ENCODE assay signal across 14 mouse cellular contexts in the genomic region with DNA sequence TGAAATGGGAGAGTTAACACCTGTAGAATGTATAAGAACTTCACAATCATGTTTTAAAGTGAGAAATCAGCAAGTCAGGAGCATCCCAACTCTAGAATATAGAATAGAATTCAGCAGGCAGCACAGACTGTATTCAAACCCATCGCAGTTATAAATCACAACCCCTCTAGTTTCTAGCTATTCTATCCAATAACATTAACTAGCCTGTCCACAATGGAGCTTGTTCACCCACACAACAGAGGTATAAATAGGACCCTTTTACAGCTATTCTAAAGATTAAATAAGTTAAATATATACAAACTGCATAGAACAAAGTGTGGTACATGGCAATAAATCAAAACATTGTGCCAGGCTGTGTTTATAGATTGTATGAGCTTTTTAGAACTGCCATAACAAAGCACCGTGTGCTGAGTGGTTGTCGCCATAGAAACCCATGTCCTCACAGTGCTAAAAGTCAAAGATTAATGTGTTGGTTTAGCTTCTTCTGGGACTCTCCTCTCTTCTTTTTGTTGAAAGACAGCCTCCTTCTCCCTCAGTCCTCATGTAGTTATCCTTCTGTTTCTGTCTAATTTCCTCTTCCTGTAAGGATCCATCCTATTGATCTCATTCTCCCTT.
DNase-seq lines count a peak whose midpoint lies in the region; ATAC-seq and TF ChIP-seq lines count a peak whose summit lies in the region.
"Had no signal": no experiment of that assay in that cellular context is flagged by ENCODE, and none has a peak within 500 bp of the region (broad histone marks: within the 10 kb centered on the region; RNA-seq: fewer than 3 reads in every experiment).

No protein-coding gene starts in this region.

- no peak for TF ChIP-seq CTCF in stomach, postnatal 0 days (IDR thresholded peaks at IDR 0.05; ENCODE audit: low read depth)

- TF ChIP-seq EP300 in stomach, postnatal 0 days (optimal IDR thresholded peaks at IDR 0.05), result no peak

- H3K27ac ChIP-seq in hindbrain, embryonic 11.5 days (ENCODE audit: low read depth, low read length), result no peak overlapping the region
- H3K27ac ChIP-seq in hindbrain, embryonic 10.5 days, result no peak overlapping the region
- H3K27ac ChIP-seq in stomach, embryonic 14.5 days (ENCODE audit: low read length), result no peak overlapping the region
- no peak overlapping the region for H3K27ac ChIP-seq in stomach, postnatal 0 days (replicated peaks)
- H3K27ac ChIP-seq in midbrain, embryonic 16.5 days (ENCODE audit: low read length), result peak overlapping the region; percentile 68
- H3K27ac ChIP-seq: limb, embryonic 15.5 days had no signal

- H3K4me2 ChIP-seq in hindbrain, embryonic 11.5 days (replicated peaks; ENCODE audit: low read depth, low read length), result no peak overlapping the region
- no peak overlapping the region for H3K4me2 ChIP-seq in stomach, embryonic 14.5 days (replicated peaks; ENCODE audit: low read depth, low read length)
- no peak overlapping the region for H3K4me2 ChIP-seq in stomach, postnatal 0 days (replicated peaks; ENCODE audit: low read depth)
- no peak overlapping the region for H3K4me2 ChIP-seq in midbrain, embryonic 16.5 days (ENCODE audit: low read length)
- H3K4me2 ChIP-seq: limb, embryonic 15.5 days had no signal

- H3K4me1 ChIP-seq in hindbrain, embryonic 11.5 days (replicated peaks; ENCODE audit: control insufficient read depth, insufficient read depth, low read length), result no peaks in the 10 kb centered on the region
- no peaks in the 10 kb centered on the region for H3K4me1 ChIP-seq in hindbrain, embryonic 10.5 days (replicated peaks)
- H3K4me1 ChIP-seq in stomach, embryonic 14.5 days (ENCODE audit: control insufficient read depth, insufficient read depth, low read length), result no peaks in the 10 kb centered on the region
- no peaks in the 10 kb centered on the region for H3K4me1 ChIP-seq in stomach, postnatal 0 days (replicated peaks; ENCODE audit: control insufficient read depth, insufficient read depth)
- peaks cover 7% of the 10 kb centered on the region for H3K4me1 ChIP-seq in midbrain, embryonic 16.5 days (ENCODE audit: control insufficient read depth, insufficient read depth, low read length)
- H3K4me1 ChIP-seq: limb, embryonic 15.5 days had no signal

- no peak for DNase-seq in hindbrain, embryonic 11.5 days (ENCODE audit: low spot score)
- no peak for DNase-seq in hindbrain, embryonic 10.5 days (ENCODE audit: low spot score)
- DNase-seq in stomach, postnatal 0 days (ENCODE audit: low spot score), result no peak
- no peak for DNase-seq in adrenal gland, adult 2 months
- DNase-seq in kidney, adult 8-10 months, result no peak
- DNase-seq: heart, adult 11 months; kidney, postnatal 4 days; lung, adult 18-20 months had no signal

- no peak overlapping the region for H3K4me3 ChIP-seq in hindbrain, embryonic 11.5 days (ENCODE audit: low read depth, low read length)
- no peak overlapping the region for H3K4me3 ChIP-seq in hindbrain, embryonic 10.5 days
- no peak overlapping the region for H3K4me3 ChIP-seq in stomach, embryonic 14.5 days (ENCODE audit: low read depth, low read length)
- no peak overlapping the region for H3K4me3 ChIP-seq in stomach, postnatal 0 days (ENCODE audit: low read depth, low read length)
- no peak overlapping the region for H3K4me3 ChIP-seq in midbrain, embryonic 16.5 days (ENCODE audit: low read depth, low read length)
- H3K4me3 ChIP-seq: limb, embryonic 15.5 days; myocyte had no signal

- no peak overlapping the region for H3K9ac ChIP-seq in hindbrain, embryonic 11.5 days (ENCODE audit: low read depth, low read length)
- H3K9ac ChIP-seq in stomach, embryonic 14.5 days (replicated peaks; ENCODE audit: low read depth, low read length), result no peak overlapping the region
- no peak overlapping the region for H3K9ac ChIP-seq in stomach, postnatal 0 days (ENCODE audit: low read length)
- H3K9ac ChIP-seq in midbrain, embryonic 16.5 days (ENCODE audit: low read depth, low read length), result no peak overlapping the region
- H3K9ac ChIP-seq: limb, embryonic 15.5 days had no signal

- H3K36me3 ChIP-seq in hindbrain, embryonic 11.5 days (ENCODE audit: control insufficient read depth, insufficient read depth, low read length), result no peaks in the 10 kb centered on the region
- H3K36me3 ChIP-seq in hindbrain, embryonic 10.5 days, result no peaks in the 10 kb centered on the region
- no peaks in the 10 kb centered on the region for H3K36me3 ChIP-seq in stomach, embryonic 14.5 days (ENCODE audit: control insufficient read depth, insufficient read depth, low read length)
- no peaks in the 10 kb centered on the region for H3K36me3 ChIP-seq in stomach, postnatal 0 days (ENCODE audit: control insufficient read depth, insufficient read depth, low read length)
- H3K36me3 ChIP-seq in midbrain, embryonic 16.5 days (ENCODE audit: control insufficient read depth, insufficient read depth, low read length), result no peaks in the 10 kb centered on the region
- H3K36me3 ChIP-seq: G1E; limb, embryonic 15.5 days had no signal

- ATAC-seq in hindbrain, embryonic 11.5 days (ENCODE audit: low FRiP score), result peak; percentile 58; the same call in 1 of the 2 replicates
- peak; percentile 61; the same call in 1 of the 2 replicates for ATAC-seq in stomach, embryonic 14.5 days (ENCODE audit: insufficient number of reproducible peaks, insufficient read depth, low FRiP score, low read depth)
- no peak for ATAC-seq in stomach, postnatal 0 days (ENCODE audit: low FRiP score, low TSS enrichment)
- ATAC-seq in midbrain, embryonic 16.5 days, result peak; percentile 88
- ATAC-seq: intestine, embryonic 16.5 days had no signal

- WGBS in hindbrain, embryonic 11.5 days, result 66% methylated on average over 3 of the region's 3 CpGs
- 71% methylated on average over 3 of the region's 3 CpGs for WGBS in hindbrain, embryonic 10.5 days
- 23% methylated on average over 3 of the region's 3 CpGs for WGBS in stomach, embryonic 14.5 days
- WGBS in stomach, postnatal 0 days, result 28% methylated on average over 3 of the region's 3 CpGs
- 50% methylated on average over 3 of the region's 3 CpGs for WGBS in midbrain, embryonic 16.5 days

- no peaks in the 10 kb centered on the region for H3K27me3 ChIP-seq in hindbrain, embryonic 11.5 days (ENCODE audit: control insufficient read depth, insufficient read depth, low read length)
- H3K27me3 ChIP-seq in hindbrain, embryonic 10.5 days (ENCODE audit: insufficient read depth, poor library complexity, severe bottlenecking), result no peaks in the 10 kb centered on the region
- H3K27me3 ChIP-seq in stomach, embryonic 14.5 days (ENCODE audit: control insufficient read depth, insufficient read depth, low read length), result no peaks in the 10 kb centered on the region
- no peaks in the 10 kb centered on the region for H3K27me3 ChIP-seq in stomach, postnatal 0 days (ENCODE audit: control insufficient read depth, insufficient read depth, low read length)
- H3K27me3 ChIP-seq in midbrain, embryonic 16.5 days (ENCODE audit: control insufficient read depth, insufficient read depth, low read depth, low read length), result no peaks in the 10 kb centered on the region
- H3K27me3 ChIP-seq: limb, embryonic 15.5 days had no signal

- H3K9me3 ChIP-seq in hindbrain, embryonic 11.5 days (ENCODE audit: control insufficient read depth, low read length), result no peaks in the 10 kb centered on the region
- H3K9me3 ChIP-seq in hindbrain, embryonic 10.5 days, result no peaks in the 10 kb centered on the region
- no peaks in the 10 kb centered on the region for H3K9me3 ChIP-seq in stomach, embryonic 14.5 days (ENCODE audit: control insufficient read depth, low read depth, low read length)
- H3K9me3 ChIP-seq in stomach, postnatal 0 days (ENCODE audit: control insufficient read depth, low read length), result no peaks in the 10 kb centered on the region
- H3K9me3 ChIP-seq in midbrain, embryonic 16.5 days (replicated peaks; ENCODE audit: control insufficient read depth, low read length, poor library complexity, severe bottlenecking), result no peaks in the 10 kb centered on the region
- H3K9me3 ChIP-seq: G1E; limb, embryonic 15.5 days had no signal
